Mouse (Mus musculus): ENCODE results near the gene Ttc29.

DNA sequence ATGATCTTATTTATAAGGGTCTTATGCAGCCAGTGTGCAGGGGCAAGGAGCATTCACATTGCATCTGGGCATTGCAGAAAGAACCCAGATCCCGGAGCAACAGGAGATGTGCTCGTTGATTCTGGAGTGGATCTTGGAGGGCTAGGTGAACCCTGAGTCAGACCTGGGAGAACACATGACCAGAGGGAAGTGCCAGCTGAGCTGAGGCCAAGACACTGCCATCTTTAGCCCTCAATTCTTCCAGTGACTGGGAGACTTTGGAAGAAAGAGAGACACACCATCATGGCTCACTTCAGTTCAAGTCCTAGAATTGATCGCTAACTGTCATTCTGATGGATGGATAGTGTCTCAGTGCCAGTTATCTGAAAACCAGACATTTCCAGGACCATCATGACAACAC lies 41.9 kb downstream of the Ttc29 start:
- TF ChIP-seq ZNF384 (IDR thresholded peaks at IDR 0.05; ENCODE audit: low read depth, low read length): no peak
- TF ChIP-seq MAFK (IDR thresholded peaks at IDR 0.05; ENCODE audit: insufficient read depth, low read depth, low read length): no peak
